Mouse (Mus musculus) heart, postnatal 25 days (tissue): ENCODE results near the gene Tcf7l1. TPM values are rescaled to one million over a fixed set of nuclear protein-coding genes. Genes with fewer than 3 reads are reported as not detected.

Experiments
- DNase-seq: peaks from one replicate; pipeline ENCODE4 v3.0.0; 2022; ENCODE audit warnings: low spot score
- intact Hi-C: fragments of 180-260 bp; cut with DNase I; formaldehyde crosslinking; loops from one replicate; pipeline ENCODE4 v1.15.1; 2025
- total RNA-seq, 2 experiments: library from RNA; stranded (reverse); gene quantifications; 2 replicates each; pipeline ENCODE4 v1.2.3; 2021

Gene Tcf7l1
- total RNA-seq, 2 experiments from 2014 or later = 10.4 to 11.8 TPM

DNA sequence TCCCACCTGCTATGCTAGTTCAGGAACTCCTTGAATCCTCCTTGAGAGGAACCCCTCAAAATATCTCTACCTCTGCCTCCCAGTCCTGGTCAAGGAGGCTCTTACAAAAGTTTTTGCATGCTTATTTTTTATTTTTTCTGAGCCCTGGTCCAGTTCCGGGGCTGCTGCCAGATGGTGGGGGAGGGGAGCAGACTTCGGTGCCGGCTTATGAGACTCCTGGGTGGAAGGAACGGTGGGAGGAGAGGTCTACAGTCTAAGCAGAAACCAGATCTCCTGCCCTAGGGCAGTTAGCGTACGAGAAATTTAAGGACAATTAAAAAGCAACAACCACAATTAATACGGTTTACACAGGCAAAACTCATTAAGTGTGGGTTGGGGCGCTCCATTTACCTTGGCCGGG, 110.4 kb downstream of the Tcf7l1 start:
- intact Hi-C loops = loop anchor here (1.0 kb wide), 1 partner anchor 26 kb away; no protein-coding TSS in a partner anchor
- DNase-seq = no peak

DNA sequence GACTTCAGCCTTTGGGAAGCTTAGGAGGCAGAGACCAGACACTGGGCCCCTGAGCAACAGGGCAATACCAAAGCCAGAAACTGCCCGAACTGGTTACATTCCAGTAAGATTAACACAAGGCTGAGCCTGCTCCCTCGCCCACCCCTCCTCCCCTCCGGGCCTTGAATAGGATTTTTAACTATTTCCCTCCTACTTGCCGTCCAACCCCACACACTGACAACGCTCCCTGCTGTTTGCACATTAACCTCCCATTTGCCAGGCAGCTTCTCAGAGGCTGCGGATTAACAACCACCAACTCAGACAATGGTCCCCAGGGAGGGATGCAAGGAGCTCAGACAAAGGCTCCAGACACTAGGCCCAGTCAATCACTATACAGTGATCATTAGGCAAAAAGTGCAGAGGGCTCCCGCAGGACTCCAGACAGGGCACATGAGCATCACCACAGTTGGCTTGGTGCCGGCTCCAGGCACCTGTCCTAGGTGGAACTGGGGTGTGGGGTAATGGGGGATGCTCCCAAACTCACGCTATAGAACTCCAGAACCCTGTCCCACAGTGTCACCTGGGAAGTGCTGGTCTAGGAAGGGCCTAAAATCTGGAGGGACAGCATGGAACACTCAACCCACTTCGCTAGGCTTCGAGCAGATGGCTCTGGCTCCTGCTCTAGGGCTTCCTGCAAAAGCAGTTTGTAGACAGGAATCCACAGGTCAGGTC, 111.4 kb downstream of the Tcf7l1 start:
- intact Hi-C loops = no loop called here
- no peak for DNase-seq

DNA sequence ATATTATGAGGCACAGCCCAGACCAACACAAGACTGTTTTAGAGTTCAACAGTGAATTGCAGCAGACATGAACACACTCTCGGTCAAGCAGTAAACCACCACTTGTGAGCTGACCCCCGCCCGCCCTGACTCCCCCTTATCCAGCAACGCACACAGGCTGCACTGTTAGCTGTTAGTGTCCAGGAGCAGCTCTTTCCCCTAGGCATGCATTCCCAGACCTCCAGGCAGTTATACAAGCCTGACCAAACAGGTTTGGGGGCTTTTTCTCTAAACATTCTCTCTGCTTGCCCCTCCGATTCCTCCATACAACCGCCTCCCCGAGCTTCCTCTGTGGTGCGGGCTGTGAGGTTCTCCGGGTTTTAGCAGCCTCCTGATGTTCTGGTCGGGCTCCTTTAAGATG, 112.0 kb downstream of the Tcf7l1 start:
- DNase-seq = no peak
- intact Hi-C loops = no loop called here

DNA sequence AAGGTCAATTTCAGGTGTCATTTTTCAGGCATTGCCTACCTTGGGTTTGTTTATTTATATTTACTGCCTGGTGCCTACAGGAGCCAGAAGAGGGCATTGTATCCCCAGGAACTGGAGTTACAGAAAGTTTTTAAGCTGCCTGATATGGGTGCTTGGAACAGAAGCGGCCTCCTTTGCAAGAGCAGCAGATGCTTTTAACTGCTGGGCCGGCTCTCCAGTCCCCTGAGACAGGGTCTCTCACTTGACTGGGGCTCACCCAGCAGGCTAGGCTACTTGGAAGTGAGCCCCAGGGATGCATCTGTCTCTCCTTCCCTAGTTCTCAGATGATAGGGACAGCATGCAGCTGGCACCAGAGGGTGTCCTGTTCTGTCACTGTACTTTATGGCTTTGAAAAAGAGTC, 112.7 kb downstream of the Tcf7l1 start:
- intact Hi-C loops = no loop called here
- DNase-seq = no peak

DNA sequence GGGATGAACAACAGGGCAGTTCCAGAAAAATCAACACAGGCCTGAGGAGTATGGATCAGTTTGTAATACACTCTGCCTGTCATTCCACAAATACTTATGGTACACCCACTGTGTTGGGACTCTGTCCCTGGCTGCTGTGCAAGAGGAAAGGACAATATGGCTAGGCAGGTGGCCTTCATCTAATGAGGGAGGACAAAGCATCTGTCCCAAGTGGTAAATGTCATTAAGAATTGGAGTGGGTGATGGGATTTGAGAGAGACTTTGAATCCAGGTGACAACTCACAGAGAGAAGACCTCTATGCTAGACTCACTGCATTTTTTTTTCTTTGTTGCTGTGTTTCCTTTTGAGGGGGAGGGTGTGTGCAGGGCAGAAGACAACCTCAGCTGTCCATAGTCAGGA, 115.3 kb downstream of the Tcf7l1 start:
- no peak for DNase-seq
- intact Hi-C loops = loop anchor here (5.0 kb wide), 1 partner anchor 36 kb away; no protein-coding TSS in a partner anchor

DNA sequence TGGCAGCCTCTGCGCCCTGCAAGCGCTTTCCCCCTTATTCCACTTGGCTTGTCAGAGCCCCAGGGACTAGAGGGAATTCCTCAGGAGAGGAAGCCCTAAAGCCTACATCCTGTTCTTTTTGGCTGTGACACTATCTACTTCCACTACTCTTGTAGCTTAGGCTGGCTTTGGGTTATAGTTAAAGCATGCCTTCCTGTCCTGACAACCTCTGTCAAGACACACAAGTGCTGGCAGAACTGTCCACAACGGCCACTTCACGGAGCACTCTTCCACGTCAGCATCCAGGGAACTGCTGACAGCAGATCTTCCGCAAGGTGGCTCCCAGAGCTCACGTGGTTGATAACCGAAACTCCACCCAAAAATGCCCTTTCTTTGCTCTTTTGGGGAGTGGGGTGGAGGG, 117.9 kb downstream of the Tcf7l1 start:
- intact Hi-C loops = loop anchor here (2.0 to 5.0 kb wide), 2 partner anchors 34 to 118 kb away; partner anchors contain the start of gene Tcf7l1
- DNase-seq = no peak

DNA sequence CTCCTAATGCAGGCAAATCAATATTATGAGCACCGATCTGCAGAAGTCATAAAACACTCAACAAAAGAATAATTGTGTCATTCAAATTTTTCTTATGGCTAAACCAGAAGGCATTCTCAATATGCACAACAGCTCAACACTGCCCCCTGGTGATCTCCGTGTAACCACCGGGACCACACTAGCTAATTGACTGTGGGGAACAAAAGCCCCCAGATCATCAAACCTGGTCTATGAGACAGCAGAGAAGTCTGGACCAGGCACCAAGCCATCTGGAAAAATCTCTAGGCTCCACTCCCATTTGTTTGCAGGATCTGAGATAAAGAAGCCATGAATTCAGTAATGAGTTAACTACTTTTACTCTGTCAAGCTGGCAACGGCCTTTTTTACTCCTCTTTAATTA, 122.0 kb downstream of the Tcf7l1 start:
- DNase-seq = no peak
- intact Hi-C loops = loop anchor here (1.0 to 5.0 kb wide), 2 partner anchors 20 to 65 kb away; no protein-coding TSS in a partner anchor

DNA sequence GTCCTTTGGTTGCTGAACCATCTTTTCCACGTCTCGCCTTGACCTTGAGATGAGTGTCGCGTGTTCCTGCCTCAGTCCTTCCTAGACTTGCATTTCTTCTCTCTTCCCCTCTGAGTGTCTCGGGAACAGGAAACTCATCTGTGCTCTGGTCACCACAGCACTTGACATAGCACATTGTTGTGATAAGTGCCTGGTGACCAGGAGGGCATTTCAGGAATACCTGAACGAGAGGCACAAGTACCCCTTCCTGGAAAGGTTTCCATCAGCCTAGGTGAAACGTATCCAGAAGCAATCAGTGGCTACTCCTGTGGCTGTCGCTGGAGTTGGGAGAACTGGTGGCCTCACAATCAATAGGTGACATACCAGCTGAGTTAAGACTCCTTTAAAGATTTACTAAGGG, 124.8 kb downstream of the Tcf7l1 start:
- no peak for DNase-seq
- intact Hi-C loops = no loop called here

DNA sequence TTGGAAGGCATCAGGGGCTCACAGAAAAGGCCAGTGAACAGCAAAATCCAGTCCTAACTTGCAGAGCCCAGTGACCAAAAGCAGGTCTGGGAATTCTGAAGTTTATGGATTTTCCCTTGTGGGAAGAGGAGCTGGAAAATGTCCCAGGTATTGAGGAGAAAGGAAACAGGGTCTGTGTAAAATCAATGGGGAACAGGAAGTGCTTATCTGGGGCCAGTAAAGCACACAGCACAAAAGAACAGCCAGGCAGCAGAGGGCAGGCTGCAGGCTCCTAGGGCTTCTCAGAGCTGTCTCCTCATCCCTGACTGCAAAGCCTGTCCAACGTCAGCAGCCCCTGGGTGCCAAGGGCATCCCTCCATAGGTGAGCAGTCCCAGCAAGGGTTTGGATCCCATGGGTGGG, 126.1 kb downstream of the Tcf7l1 start:
- intact Hi-C loops = no loop called here
- DNase-seq = no peak

DNA sequence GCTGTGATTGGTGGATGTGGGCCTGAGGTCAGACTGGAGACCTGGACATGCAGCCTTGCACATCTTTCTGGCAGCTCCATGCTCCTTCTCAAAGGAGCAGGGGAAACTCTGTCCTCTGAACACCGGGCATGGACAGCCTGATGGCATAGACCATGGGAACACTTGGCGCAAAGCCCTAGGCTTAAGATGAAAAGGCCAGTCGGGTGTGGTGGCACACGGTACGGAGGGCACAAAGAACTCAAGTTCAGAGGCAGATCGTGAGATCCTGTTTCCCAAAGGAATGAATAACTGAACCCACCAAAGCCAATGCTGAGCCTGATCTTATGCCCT, 128.7 kb downstream of the Tcf7l1 start:
- DNase-seq = no peak
- intact Hi-C loops = no loop called here

DNA sequence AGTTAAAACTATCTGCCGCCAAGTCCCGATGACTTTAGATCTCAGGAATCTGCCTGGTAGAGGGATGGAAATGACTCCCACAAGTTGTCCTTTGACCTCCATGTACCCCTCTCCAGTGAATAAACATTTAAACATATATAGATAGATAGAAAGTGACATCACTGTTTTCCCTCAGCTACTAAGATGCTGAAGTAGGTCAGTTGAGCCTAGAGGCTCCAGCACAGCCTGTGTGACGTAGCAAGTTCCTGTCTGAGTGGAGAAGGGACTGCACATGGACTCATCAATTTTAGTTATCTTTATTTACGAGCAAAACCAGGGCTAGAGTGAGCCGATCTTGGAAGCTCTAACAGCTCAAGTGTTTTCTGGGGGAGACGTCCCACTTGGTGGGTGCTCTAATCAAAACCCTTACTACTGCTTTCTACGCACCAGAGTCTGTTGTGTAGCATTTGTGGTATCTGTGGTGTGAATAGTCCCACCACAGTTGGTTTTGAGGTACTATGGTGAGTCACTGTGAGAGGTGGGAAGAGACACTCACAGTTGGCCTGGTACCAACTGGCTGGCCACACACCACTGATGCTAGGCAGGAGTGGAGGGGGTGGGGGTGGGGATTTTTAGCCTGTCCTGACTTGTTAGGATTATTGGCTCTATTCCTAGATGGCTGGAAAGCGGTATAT, 129.2 kb downstream of the Tcf7l1 start:
- intact Hi-C loops = no loop called here
- DNase-seq = no peak

DNA sequence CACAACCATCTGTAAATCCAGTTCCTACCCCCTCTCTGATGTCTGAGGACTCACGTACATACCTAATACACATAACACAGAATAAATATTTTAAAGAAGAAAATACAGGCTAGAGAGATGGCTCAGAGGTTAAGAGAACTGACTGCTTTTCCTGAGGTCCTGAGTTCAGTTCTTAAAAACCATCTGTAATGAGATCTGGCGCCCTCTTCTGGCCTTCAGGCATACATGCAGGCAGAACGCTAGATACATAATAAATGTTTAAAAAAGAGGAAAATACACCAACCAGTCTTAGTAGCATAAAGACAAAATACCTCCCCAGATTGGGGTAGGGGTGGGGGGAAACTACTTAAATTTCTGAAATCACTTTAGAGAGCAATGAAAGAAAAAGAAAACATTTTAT, 131.0 kb downstream of the Tcf7l1 start:
- no peak for DNase-seq
- intact Hi-C loops = no loop called here

DNA sequence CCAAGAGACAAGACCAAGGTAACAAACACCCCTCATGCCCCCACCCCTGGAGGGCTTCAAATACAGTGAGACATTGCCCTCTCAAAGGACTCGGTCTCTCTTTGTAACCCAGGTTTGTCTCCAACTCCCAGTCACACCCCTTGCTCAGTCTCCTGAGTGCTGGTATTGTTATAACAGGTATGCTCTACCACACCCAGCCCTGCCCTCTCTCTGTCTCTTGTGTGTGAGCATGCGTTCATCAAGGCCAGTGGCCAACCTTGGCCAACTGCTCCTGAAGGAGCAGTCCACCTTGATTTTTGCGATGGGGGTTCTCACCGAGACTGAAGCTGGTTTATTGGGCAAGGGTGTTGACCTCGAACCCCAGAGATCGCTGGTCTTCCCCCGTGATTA, 133.0 kb downstream of the Tcf7l1 start:
- intact Hi-C loops = no loop called here
- no peak for DNase-seq

DNA sequence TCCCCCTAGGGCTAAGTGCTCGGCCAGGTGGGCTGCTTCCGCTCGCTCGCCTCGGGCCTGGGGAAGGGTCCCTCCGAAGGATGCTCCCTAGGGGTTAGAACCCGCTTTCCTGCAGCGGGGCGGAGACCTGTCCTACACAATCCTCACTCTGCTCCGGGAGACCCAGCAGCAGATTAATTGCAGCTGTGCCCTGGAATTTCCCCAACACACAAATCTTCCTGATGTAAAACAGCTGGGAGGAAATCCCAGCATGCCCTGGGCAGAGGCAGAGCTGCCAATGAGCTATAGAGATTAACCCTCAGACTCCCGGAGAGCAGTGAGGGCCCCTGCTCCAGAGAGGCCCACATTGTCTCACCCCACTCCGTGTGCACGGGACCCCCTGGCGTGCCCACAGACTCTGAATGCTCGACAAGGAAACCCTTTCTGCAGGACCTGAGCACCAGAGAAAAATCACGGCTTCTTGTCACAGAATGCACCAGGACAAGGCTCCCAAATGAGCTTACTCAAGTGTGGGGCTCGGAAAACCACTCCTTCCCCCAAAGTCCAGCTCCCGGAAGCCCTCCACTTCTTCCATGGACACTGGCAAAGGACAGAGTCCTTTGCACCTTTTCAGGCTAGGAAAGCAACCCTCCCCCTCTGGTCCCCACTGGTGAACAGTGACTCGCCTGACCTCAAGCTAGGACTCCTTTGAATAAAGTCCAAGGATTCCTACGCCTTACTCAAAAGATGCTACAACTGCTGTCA, 133.6 kb downstream of the Tcf7l1 start:
- intact Hi-C loops = no loop called here
- peak; percentile 64 for DNase-seq

DNA sequence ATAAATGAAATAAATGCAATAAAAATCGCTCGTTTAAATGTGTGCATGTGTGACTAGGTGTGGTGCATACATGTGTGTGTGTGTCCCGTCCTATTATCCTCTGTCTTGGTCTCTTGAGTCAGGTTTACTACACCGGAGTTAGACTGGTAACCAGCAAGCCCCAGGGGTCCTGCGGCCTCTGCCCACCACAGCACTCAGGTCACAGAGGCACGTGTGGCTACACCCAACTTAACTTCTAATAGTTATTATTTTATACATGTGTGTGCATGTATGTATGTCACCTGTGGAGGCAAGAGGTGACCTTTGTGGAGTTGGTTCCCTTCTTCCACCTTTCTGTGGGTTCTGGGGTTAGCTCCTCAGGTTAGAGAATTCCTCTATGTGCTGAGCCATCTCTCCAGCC, 134.7 kb downstream of the Tcf7l1 start:
- DNase-seq = no peak
- intact Hi-C loops = no loop called here

DNA sequence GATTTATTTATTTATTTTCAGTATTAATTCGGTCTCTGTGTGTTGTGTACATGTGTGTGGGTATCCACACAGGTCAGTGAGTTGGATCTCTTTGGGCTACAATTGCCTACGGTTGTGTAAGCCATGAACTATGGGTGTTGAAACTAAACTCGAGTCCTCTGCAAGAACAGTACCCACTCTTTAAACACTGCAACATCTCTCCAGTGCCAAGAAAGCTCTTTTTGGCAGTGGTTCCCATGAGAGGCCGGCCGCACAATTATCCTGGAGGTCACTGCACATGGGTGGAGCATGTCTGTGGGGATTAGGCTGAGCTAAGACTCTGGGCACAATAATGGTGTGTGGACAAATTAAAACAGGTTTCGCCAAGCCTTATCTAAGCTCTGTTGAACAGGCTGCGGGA, 135.6 kb downstream of the Tcf7l1 start:
- DNase-seq = peak; percentile 62
- intact Hi-C loops = no loop called here

DNA sequence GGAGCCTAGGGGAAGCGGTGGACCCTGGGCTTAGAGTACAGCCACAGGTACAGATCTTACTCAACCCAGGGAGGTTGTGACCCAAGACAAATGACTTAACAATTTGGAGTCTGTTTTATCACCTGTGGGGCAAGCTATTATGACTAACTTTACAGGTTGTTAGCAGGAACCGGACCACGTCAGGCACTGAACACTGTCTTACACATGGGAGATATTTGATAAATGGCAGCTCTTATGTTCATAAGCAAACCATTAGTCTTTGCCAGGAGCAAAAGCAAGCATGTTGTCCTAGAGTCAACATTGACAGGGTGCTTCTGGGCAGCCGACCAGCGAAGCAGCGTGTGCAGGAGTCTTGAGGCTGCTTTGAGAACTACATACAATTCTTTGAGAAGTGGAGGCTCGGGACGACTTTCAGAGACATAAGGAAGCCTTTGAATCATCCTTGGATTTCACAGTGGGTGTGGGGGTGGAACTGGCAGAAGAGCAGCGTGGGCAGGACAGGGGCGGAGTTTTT, 138.7 kb downstream of the Tcf7l1 start:
- no peak for DNase-seq
- intact Hi-C loops = no loop called here

DNA sequence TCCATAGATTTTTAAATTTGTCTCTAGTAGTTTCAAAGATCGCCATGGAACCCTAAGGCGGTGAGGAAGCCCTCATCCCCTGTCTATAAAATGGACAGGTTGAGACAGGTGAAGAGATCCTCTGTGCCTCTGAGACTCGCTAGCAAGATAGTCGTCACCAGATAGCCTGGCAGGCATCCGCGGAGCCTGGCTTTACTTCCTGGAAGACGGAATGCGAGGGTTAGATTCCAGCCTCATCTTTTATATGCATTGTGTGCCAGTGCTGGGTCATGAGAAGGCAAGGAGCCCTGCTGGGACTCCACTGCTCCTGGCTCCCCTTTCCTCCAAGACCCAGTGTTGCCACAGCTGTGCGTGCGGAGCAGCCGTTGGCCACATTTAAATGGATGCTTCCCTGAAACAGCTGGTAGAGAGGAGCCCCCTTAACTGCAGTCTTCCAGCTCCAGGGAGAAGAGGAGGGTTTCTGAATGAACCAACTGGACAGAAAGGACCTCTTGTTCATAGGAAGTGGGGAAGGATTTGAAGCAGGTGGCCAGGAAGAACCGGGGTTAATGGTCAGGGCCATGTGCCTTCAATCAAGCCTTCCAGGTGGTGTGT, 141.0 kb downstream of the Tcf7l1 start:
- intact Hi-C loops = loop anchor here (10.0 kb wide), 1 partner anchor 577 kb away; the partner anchor contains the start of gene Dnah6
- DNase-seq = no peak

DNA sequence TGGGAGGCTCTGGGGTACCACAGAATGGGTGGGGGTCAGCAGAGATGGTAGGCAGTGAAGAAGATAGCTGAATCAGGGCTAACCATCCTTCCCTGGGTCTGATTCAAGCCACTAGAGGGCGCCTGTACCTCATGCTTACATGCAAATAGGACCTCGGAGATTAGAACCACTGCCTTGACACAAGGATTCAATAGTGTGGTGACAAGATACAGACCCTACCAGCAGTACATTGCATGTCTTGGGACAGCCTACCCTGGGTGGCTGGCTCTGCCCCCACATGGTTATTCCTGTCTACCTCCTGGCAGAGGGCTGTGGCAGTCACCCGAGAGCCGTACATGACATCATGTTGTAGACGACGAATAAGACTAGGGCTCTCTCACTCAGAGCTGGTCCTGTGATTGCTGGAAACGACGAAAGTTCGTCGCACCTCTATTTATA, 141.7 kb downstream of the Tcf7l1 start:
- intact Hi-C loops = loop anchor here (1.0 to 10.0 kb wide), 3 partner anchors 20 to 577 kb away; partner anchors contain the start of genes Dnah6 and Tcf7l1

DNA sequence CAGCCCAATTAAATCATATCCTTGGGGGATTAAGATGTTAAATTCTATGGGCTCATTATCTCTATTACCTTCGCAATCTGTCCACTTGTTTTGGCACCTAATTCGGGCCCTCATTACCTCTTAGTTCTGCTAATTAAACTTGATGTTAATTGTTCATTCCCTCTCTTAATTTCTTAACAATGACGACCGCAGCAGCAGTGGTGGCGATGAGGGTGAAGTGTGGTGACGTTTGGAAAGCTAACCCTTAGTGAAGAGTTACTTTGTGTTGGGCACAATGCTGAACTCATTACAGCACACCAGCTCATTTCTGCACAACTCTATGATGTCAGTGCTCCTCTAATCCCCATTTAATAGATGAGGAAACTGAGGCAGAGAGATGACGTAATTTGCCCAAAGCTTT, 143.7 kb downstream of the Tcf7l1 start:
- intact Hi-C loops = loop anchor here (10.0 kb wide), 1 partner anchor 579 kb away; the partner anchor contains the start of gene Dnah6
- no peak for DNase-seq

More for the DNA sequence above, 141.7 kb downstream of the Tcf7l1 start:
- peak; percentile 49 for DNase-seq
